Mouse (Mus musculus): ENCODE measurements at regions not wholly inside any gene's neighbourhood (a gene's known extent, or its start where the extent isn't known, plus 50 kb on each side); places are given as distances from the start of the nearest gene placed in this dataset.

- DNase-seq = peak; percentile 48
Observed at GRCm38 (mm10) chr16:12925931-12926330, 183.6 kb upstream of the Ercc4 start.

GRCm38 (mm10) chr16:12931111-12931510 is 178.4 kb upstream of the Ercc4 start:
- no peak for DNase-seq

GRCm38 (mm10) chr16:12932959-12933358 is 176.5 kb upstream of the Ercc4 start:
- DNase-seq = no peak

DNA sequence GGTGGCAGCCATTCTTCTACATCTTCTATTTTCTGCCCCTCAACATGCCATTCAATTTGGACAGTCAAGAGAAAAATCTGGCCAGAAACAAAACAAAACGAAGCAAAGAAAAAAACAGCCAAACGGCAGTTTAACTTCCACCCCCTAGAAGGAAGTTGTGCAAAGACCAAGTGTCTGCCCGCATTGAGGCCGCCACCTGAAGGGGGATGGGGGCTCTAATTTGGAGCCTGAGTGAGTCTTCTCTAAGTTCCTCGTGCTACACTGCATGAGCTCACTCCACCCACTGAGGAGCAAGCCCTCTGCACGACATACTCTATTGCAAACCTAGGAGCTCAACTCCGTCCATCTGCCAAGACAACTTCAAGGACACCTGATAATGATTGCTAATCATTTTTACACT is 174.9 kb upstream of the Ercc4 start:
- DNase-seq = no peak

GRCm38 (mm10) chr16:12935266-12935665 is 174.2 kb upstream of the Ercc4 start:
- DNase-seq = no peak

DNA sequence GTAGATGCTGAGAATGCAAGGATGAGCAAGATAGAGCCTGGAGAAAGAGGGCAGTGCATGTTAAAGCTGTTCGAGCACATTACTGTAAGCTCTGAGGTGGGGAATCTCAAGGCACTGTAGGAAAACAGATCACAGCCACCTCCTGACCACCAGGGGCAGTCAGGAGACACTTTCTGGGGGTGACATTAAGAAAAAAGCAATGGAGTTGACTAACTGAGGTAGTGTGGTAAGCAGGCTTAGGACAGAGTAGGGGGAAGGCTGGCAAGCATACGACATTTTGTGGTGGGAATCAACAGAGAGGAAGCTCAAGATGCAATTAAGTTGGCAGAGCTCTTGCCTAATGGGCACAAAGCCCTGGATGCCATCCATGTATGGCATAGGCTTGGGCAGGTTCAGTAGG is 172.9 kb upstream of the Ercc4 start:
- DNase-seq = no peak

GRCm38 (mm10) chr16:12938563-12938962 is 170.9 kb upstream of the Ercc4 start:
- DNase-seq = no peak

GRCm38 (mm10) chr16:12951176-12951575 is 158.3 kb upstream of the Ercc4 start:
- DNase-seq = no peak

DNA sequence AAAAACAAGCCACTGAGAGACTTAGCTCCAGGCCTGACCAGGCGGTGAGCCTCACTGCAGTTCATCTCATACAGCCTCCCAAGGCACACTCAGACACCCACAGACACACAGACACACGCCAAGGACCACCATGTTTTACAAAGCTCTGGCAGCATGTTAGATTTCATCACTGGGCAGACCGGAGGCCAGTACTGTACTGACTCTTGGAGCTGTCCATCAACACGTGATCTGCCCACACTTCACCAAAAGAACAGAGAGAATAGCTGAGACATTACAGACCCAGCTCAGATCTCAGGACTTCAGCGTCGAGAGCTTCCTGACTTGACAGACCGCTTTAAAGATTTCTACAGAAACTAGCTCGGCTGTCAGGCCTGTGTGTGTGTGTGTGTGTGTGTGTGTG is 155.5 kb upstream of the Ercc4 start:
- no peak for DNase-seq

DNA sequence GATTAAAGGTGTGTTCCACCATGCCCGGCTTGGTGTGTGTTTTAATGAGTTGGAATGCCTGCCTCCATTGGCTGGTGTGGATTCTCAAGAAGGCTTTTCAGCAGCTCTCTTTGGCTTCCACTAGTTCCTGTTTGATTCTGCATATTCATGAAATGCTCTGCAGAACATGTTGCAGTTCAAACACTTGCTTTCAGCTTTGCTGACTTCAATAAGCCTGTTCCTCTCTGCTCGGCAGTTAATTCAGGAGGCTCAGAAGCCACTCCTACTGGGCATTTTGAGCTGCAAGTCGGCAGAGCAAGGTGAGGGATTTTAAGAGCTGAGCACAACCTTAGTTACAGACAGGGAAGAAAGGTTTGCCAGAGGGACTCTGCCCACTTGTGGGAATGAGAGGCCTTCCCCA is 153.1 kb upstream of the Ercc4 start:
- DNase-seq = no peak

- DNase-seq = no peak
Observed at GRCm38 (mm10) chr16:12960885-12961284, 148.6 kb upstream of the Ercc4 start.

- no peak for DNase-seq
Observed at GRCm38 (mm10) chr16:12982681-12983080, 126.8 kb upstream of the Ercc4 start.

DNA sequence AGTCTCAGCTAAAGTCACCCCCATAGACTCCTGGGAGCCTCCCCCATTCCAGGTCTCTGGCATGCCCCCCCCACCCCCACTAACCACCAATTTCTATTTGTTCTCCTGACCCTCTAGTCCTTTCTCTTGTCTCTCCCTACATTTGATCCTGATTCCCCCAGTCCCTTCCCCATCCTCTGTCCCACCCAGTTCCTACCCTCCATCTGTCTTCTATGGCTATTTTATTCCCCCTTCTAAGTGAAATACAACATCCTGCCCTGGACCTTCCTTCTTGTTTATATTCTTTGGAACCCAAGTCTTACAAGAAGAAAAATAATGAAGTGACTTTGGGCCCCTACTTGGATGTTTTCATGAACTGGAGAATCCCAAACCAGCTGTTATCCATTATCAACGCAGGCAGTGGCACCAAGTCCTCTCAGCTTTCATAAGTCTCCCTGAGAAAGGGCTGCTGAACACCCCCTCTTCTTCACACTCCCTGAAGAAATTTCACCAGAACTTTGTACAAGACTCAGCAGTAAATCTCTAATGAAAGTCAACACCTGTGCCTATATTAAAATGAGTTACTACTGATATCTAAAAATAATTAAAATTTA is 108.1 kb upstream of the Ercc4 start:
- no peak for DNase-seq

- DNase-seq = no peak
Observed at GRCm38 (mm10) chr16:13012863-13013262, 96.6 kb upstream of the Ercc4 start.

DNA sequence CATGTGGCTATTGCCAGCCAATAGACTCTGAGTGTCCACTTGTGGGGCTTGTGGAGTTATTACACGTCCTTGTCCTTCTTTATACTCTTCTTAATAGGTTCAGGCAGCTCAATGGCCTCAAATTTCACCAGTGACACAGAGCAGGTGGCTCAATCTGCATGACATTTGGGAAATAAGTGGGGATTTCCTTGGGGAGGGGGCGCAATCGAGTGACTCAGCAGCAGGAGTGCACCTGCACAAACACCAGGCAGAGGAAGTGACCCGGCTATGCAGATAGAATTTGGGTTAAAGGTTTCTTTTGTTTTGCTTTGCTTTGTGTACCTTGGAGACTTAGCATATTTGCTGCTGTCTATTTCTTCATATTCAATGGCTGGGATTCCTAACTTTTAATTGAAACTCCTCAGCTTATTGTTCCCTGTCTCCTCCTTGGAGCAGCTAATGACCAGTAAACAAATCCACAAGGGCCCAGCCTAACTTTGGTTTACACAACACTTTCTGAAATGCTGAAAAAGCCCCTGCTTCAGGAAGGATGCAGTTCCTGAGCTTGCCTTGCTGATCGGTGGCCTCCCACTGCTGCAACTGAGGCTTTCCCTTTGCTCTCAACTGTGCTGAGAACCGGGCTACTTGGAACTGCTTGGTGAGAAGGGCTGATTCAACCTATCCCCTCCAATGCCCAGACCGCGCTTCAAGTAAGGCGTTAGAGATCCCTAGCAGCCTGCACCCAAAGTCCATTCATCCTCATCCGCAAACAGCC is 95.4 kb upstream of the Ercc4 start:
- DNase-seq = no peak

DNA sequence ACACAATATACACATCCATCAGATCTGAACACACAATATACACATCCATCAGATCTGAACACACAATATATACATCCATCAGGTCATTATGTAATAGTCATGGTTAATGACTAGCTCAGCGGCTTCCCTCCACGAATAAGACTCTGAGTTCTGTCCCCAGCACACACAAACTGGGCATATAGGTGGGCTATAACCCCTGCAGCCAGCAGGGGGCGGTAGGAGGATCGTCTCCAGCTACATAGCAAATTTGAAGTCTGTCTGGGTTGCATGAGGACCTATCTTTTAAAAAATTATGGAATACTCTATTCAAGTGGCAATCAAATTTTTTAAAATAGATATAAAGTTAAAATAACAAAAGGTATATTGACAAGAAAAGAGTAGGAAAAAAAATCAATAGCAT is 86.6 kb upstream of the Ercc4 start:
- no peak for DNase-seq

DNA sequence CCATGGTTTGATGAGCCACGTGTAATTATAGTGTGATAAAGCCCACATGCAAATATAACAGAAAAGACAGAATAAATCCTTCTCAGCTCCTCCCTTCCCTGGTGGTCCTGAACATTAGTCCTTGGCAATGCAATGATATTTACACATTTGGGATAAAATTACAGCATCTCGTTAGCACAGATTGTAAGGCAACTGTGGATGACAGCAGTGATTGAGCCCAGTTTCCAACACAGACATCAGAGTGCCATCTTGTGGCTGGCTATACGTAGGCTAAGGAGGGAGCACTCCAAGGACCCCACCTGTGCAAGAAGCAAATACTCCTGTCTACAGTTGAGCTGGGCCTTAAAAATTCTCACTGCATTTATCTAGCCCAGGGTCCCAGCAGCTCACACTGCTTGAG is 84.1 kb upstream of the Ercc4 start:
- DNase-seq = peak; percentile 69

DNA sequence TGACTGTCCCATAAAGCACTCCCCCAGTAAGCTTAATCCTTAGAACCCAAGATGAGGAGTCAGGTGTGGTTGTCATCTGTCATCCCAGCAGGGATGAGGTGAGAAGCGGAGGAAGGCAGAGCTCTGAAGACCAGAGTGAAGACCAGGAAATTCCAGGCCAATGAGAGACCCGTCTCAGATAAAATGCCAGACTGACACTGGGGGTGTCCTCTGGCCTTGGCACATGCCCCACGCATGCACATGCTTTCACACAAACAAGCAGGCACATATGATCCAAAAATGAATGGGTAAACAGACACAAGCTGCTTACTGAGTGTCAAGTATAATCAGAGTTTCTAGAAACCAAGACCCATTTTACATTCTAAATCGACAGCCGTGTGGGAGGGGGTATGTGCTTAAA is 75.3 kb upstream of the Ercc4 start:
- no peak for DNase-seq

GRCm38 (mm10) chr16:13036596-13036995 is 72.9 kb upstream of the Ercc4 start:
- DNase-seq = no peak

- no peak for DNase-seq
Observed at GRCm38 (mm10) chr16:13040312-13041100, 69.0 kb upstream of the Ercc4 start.

DNA sequence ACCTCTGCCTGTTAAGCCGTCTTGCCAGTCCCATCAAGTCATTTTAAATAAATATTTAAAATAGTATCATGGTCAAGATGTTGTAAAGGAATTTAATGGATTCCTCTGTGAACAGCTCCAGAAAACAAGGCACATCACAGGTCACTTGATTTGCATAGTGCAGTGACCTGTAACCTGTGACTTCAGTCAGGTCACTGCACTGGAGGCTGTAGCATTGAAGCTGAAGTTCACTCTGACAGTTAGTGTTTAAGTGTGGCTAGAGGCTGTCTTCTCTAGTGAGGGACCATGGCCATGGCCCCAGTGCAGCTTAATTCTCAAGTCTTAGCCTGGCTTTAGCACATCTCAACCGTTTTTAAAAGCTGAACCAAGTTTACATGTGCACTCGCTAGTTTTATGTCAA is 68.1 kb upstream of the Ercc4 start:
- DNase-seq = no peak

GRCm38 (mm10) chr16:13045079-13045590 is 64.3 kb upstream of the Ercc4 start:
- DNase-seq = no peak

DNA sequence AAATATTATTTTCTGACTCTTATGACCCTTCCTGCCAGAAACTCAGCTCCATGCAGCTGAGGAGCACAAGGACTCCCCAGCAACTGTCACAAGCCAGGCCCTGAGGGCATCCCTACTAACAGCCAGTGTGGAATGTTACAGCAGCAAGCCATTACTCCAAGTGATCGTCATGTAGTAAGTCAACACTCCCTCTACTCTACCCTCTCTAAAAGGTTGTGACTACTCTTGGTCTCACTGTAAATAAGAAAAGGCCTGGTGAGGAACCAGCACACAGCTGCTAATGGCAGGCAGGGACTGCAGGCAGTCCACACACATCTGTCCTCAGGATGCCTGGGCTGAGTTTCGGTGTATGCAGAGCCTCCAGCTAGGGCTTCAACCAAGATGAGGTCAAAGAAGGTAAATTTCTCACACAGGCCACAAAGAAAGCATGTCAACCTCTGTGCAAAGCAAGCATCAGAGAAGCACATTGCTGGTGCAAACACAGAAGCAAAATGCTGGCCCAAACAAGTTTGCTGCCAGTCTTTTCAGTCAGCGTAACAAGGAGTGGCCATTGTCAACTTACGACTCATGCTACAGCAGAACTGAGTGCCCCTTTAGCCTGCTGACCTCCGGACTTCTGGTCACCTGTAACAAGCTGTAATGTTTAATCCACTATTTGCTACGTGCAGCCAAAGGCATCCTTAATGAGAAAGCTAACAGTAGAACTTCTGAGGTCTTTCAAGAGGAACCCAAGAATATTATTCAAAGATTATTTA is 62.9 kb upstream of the Ercc4 start:
- no peak for DNase-seq
